Mouse (Mus musculus): ENCODE data around the gene Gm1673.
"Not testable (repeated sequence)": the region's sequence is repeated elsewhere in the genome, so short reads cannot be mapped to it uniquely, and the experiment has no call there.

The Gm1673 gene

DNA sequence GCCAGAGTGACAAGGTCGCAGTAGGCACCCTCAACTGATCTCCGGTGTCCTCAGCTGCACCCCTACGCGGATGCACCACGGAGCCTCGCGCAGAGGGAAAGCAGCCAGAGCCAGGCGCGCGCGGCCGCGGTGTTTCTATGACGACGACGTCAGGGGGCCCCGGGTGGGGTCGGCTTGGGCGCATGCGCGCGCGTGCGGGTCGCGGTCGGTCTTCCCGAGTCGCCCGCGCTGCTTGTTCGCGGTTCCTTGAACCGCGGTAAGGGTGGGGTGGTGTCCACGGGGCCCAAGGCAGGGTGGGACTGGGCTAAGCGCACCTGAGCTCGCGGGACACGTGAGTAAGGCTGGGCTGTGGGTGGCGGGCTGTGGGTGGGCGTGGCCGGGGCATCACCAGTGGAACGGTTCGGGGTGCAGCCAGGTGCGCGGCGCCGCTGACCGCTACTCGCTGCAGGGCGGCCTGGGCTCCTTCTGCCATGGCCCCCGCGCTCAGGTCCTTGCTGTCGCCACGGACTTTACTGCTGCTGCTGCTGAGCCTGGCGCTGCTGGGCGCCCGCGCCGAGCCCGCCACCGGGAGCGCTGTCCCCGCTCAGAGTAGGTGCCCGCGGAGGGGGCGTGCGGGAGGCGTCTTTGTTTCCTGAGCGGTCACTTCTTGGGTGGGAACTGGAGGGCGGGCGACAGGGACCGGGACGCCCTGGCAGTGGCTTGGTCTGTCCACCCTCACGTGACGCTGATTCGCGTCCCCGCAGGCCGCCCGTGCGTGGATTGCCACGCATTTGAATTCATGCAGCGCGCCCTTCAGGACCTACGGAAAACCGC is at the start of gene Gm1673:
Gene Gm1673 (plus strand): TSS at position 125 of the 813 bp plus-strand sequence.
- peak; percentile 88 for DNase-seq (ENCODE audit: low spot score)

DNA sequence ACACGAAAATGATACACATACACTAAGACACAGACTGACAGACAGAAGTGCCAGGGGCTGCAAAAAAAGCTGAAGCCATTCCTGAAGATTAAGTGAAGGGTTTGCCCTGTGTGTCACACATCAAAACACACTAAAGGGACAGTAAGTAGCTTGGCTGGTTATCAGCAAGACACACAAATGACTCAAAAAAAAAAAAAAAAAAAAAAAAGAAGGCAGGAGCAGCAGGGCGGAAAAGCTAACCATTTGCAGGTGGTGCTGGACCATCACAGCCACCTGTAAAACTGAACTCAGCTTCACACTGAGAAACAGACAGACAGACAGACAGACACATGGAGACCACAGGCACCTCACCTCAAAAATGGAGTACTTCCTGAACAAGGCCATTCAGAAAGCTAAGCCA is 49.2 kb upstream of the Gm1673 start:
- no peak for DNase-seq (ENCODE audit: low spot score)

DNA sequence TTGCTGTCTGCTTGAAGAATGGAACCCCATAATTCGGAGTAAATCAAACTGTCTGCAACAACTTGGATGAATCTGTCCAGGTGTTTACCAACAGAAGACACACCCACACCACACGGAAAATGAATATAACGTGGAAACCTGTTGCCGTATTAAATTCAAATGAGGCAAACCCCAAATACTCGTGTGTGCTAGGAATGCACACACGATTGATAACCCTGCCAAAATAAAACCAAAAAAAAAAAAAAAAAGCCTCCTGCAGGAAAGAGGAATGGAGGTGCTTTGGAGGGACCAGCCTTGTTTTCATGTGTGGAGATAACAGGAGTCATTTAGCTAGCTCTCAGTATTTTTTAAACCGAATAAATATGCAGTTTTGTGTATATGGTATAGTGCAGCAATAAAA is 48.4 kb upstream of the Gm1673 start:
- DNase-seq (ENCODE audit: low spot score), result no peak

DNA sequence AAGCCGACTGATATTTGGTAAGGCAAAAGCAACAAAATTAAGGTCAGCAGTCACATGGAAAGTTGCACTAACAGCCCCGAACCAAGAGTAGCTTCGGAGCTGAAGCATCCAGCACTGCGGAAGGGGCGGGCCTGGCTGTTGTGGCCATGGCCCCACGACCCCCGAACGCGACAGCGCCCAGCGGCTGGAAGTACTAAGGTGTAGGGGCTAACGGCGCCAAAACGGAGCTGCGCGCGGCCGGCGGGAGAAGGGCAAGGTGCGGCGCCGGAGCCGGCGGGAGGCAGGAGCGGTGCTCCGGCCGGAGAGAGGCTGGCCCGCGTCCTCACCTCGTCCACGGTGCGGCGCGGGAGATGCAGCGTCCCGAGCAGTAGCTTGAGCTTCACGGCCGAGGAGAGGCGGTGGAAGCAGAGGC is 47.5 kb upstream of the Gm1673 start:
- DNase-seq (ENCODE audit: low spot score), result no peak

DNA sequence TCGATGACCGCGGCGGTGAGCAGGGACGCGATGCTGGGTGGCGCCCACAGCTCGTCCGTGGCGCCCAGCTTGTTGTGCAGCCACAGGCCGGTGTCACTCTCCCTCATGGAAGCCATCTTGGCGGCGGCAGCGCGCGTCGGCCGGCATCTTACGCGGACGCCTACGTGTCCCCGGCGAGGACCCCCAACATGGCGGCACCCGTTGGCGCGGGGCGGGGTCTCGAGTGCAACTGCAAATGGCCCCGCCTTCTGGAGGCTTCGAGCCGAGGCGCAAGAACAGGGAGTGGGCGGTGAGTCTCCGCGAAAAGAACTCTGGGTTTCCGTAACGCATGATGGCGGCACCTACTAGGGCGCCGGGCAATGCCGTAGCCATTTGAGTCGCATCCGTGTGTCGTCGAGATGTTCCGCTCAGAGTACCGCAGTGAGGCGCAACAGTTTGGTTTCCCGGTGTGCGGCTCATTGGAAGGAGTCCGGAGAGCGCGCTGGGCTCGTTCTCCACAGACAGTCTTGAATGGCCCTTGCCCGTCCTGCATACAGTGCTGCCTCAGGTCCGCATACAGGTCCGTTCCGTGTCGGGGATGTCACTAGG is 47.0 kb upstream of the Gm1673 start, which contains the start of gene Nelfa:
Gene Nelfa (minus strand): TSS at position 294 of the 588 bp plus-strand sequence.
- DNase-seq (ENCODE audit: low spot score), result peak; percentile 99

DNA sequence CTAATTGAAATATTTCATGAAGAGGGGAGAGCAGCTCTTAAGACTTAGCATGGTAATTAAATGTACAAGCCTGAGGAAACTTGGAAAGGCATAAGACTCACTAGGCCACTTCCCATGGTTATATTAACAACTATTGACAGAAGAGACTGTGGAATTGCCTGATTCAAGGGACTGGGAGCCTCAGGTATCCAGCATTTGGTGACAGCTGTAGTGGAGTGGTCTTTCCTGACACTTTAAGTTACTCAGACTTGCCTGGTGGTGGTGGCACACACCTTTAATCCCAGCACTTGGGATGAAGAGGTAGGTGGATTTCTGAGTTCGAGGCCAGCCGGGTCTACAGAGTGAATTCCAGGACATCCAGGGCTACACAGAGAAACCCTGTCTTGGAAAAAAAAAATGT is 46.0 kb upstream of the Gm1673 start:
- DNase-seq (ENCODE audit: low spot score), result no peak

DNA sequence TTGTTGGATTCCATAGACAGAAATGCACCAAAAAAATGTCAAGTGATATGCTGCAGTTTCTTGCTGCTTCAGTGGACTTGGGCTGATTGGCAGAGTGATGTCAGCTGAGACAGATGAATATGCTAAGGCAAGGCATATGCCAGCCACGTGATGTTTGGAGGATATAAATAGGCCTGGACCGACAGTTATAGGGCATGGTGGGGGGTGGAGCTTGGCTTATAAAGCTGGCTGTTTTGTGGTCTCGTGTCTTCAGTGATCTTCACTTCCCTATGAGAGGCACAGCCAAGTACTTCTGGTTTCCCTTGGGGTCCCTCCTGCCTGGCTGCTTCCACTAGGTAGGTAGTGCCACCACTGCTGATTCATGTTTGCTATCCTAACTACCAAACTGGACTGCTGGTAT is 44.8 kb upstream of the Gm1673 start:
- DNase-seq (ENCODE audit: low spot score), result no peak

DNA sequence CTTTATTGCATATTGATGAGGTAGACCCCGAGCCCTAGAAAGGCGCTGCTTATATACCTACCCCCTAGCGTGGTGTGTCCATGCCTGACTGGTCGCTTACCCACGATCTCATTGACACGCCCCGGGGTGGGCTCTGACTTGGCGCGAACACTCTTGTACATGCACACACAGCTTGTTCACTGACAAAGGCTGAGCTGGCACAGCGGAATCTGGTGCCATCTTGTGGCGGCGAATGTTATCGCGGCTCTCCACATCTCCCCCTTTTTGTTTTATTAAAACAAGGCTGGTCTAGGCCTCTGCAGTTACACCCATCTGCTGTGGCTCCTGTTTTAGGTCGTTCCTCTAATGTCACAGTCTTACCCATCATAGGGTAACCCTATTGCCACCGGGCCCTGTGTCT is 36.2 kb upstream of the Gm1673 start:
- DNase-seq (ENCODE audit: low spot score), result not testable (repeated sequence)

DNA sequence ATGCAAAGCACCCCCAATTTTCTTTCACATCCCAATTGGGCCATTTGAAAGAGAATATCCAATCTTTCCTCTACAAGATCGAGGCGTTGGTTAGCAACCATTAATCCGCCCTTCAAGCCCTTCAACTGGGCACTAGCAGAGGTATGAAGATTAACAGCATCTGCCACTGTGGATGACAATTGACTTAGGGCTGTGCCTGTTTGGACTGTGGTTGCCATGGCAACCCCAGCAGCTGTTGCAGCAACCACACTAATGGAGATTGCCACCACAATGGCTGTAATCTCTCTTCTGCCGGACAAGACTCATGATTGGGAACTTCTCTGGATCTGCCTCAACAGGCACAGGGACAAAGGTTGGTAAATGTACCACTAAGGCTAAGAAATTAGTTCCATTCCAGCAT is 34.9 kb upstream of the Gm1673 start:
- no peak for DNase-seq (ENCODE audit: low spot score)

DNA sequence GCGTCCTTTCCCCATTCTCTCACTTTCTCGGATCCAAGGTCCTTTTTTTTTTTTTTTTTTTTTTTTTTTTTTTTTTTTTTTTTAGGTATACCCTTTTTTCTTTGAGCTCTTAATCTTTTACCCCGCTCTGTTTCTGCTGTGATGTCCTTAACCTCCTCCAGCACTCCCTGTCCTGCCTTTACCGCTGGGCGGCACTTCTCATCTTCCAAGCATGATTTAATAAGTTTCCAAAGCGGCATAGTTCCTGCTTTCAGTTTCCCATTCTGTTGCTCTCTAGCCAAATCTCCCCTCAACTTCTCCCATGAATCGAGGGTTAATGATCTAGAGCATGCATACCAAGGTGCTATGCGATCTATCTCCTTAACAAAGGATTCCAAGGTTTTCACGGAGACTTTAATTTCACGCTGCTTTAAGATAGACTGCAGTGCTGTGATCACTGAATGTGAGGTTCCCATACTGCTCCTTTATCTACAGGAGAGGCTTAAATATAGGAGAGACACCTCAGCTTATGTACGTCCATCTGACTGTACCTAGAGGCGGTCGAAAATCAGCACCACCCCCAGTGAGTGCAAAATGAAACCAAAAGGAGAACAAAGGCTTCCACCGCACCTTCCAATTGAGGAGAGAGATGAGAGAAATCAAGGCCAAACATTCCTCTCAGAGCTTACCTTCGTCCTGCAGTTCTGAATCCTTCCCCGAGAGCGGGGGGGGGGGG is 29.6 kb upstream of the Gm1673 start:
- DNase-seq (ENCODE audit: low spot score), result no peak

DNA sequence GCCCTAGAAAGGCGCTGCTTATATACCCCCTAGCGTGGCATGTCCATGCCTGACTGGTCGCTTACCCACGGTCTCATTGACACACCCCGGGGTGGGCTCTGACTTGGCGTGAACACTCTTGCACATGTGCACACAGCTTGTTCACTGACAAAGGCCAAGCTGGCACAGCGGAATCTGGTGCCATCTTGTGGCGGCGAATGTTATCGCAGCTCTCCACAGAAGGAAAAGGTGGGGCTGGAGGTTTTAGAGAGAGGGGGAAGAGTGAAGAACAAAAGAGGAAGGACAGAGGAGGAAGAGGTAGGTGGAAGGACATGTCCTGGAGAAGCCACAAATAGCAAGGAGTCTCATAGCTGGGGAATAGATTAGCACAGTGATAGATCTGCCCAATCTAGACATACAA is 28.9 kb upstream of the Gm1673 start:
- peak; percentile 59 for DNase-seq (ENCODE audit: low spot score)

DNA sequence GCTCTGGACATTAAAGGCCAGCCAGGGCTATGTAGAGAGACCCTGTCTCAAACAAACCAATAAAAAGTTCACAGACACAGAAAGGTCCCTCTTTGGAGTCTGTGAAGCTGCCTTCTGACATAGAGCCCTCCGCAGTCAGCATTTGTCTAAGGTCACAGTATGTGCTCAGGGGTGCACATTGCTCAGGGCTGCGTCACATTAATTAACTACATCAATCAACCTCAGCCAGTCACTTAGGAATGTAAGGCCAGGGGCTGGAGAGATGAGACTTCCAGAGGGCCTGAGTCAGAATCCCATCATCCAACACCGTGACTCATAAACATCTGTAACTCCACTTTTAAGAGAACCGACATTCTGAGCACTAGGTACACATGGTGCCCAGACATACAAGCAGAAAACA is 27.4 kb upstream of the Gm1673 start:
- no peak for DNase-seq (ENCODE audit: low spot score)

DNA sequence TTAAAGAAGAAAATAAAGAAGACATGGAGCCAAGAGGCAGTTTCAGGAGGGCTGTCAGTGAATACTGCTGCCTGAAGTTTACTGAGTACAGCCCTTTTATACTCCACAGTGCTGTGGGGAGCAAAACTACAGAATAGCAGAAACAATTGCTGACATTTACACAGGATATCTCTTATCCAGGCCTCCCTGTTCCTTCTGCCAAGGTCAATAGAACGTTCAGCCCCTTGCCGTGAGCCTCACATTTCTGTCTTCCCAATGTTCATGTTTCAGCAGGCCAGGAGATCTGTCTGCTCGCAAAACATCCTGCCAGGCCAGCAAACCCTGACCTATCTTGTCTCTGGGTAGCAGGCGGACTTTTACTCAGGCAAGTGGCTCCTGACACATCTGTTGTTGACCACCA is 23.9 kb upstream of the Gm1673 start:
- DNase-seq (ENCODE audit: low spot score), result no peak

DNA sequence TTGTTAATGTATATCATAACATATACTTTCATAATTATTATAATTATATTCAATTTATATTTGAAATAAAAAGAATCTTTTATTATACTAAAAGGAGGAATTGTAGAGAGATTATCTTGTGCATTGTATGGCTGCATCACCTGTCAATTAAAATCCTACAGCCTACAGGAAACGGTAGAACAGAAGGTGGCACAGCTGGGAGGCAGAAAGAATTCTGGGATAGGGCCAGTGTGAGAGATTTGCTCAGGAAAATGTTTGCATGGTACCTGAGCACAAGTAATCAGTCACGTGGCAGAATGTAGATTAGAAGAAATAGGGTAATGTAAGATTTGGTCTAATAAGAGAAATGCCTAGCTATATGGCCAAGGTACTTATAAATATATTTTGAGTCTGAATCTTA is 8.5 kb upstream of the Gm1673 start:
- DNase-seq (ENCODE audit: low spot score), result no peak

DNA sequence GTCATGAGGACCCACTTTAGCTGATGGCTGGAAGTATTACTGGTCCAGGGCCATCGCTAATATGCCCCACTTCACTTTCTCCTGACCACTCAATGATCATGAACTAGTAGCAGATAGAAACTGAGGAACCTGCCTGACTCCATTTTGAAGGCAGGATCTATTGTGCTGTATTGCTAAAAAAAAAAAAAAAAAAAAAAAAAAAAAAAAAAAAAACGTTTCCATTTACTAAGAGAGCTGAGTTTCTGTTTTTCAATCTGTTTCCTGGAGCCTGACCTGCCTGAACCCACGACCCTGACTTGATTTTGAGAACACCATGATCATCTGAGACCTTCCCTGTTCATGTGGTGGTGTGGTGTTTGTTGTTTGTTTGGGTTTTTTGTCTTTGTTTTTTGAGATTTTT is 7.0 kb upstream of the Gm1673 start:
- no peak for DNase-seq (ENCODE audit: low spot score)

DNA sequence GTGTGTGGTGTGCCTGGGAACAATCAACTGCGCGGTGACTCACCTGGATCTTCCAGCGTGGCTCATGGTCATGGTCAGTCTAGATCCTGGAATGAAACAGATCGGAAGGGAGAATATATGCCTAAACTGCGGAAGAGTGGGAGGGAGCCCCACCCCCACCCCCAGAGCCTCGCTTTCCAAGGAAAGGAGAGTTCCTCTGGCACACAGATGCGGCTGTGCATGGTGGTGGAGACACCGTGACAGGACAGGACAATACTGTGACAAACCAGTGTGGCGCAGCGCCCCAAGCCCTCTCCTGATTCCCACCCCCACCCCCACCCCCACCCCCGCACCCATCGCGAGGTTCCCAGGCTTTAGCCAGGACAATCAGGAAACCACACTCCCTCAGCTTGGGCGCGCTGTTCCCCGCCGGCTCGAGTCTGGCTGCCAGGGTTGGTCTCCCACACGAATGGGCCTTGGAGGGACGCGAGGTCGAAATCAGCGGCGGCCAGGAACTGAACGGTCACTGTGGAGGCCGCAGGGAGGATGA is 438 bp upstream of the Gm1673 start:
- DNase-seq (ENCODE audit: low spot score), result no peak

DNA sequence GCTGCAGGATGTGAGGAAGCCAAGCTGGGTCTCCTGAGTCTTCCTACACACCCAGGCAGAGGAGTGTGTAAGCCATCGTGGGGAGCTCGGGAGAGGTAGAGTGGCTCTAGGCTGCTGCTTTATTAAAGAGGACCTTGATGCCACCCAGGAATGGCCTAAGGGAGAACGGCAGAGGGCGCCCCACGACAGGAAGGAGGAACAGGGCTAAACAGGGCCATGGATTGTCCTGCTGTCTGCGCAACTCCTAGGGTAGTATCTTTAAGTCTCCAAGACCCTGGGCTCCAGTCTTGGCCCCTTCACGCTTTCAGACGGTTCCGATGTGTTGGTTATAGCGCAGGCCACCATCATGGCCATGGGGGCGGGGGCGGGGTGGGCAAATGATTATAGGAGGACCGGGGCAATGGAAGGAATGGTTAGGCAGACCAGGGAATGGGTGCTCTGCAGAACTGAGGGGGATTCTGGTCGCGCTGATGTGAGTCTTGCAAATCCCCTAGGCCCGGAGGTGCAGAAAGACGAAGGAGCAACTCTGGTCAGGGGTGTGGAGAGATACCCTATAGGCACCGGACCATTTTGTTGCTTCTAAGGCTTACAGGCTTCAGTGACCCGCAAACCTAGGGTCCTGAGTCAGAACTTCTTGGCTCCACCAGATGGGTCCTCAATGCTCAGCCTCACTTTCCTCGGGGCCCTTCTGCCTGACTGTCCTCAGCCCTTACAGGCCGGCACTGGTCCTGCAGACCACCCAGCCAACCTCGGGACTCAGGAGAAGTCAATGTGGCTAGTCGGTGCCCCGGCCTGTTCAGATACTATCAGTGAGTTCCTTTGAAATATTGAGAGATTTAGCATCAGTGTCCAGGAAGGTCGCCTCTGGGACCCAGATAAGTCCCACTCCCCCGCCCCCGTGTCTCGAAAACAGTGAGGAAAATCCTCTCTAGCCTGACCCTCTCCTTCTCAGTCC is 11.7 kb downstream of the Gm1673 start:
- DNase-seq (ENCODE audit: low spot score), result peak; percentile 63

DNA sequence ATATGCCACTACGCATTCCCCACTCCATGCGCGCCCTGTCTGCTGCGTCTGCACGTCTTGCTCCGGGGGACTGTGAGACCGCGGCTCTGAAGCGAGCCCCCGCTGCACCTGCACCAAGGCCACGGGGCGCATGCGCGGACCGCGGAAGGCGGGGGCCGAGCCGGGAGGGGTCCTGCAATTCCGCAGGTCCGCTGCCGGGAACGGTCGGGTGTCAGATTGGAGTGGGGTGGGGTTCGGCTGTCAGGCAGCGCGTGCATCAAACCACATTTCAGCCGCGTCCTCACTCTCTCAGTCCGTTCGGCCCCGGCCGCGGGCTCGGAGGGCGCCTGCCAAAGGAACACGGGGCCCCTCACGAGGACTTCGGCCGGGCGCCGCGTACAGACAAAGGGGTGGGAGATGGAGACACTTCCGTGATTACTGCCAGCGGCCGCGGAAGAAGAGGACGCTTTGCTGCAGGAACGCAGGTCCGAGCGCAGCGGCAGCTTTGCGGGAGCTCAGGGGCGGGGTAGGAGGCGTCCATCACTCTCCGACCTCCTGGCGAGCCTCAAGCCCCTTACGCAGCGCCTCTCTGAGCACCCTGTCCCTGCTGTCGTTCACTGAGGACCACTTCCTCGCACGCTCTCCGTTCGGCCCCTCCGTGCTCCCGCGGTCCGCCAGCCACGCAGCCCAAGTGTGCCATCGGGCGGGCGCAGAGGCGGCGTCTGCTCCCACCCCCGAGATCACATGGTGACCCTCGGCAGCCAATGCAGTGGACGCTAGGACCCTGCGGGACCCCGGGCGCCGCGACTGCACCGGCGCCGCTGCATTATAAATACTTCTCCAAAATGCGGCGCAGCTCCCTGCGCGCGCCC is 12.8 kb downstream of the Gm1673 start, which contains the start of gene Nat8l:
Gene Nat8l (plus strand): TSS at position 142 of the 851 bp plus-strand sequence.
- DNase-seq (ENCODE audit: low spot score), result peak; percentile 50

DNA sequence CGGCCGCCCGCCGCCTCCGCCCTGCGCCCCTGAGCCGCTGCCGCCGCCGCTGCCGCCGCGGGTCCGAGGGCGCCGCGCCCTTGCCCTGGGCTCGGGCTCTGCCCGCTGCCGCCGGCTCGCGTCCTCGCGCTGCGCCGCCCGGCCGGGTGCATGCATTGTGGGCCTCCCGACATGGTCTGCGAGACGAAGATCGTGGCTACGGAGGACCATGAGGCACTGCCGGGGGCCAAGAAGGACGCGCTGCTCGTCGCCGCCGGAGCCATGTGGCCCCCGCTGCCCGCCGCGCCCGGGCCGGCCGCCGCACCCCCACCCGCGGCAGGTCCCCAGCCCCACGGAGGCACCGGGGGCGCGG is 13.4 kb downstream of the Gm1673 start:
- no peak for DNase-seq (ENCODE audit: low spot score)

DNA sequence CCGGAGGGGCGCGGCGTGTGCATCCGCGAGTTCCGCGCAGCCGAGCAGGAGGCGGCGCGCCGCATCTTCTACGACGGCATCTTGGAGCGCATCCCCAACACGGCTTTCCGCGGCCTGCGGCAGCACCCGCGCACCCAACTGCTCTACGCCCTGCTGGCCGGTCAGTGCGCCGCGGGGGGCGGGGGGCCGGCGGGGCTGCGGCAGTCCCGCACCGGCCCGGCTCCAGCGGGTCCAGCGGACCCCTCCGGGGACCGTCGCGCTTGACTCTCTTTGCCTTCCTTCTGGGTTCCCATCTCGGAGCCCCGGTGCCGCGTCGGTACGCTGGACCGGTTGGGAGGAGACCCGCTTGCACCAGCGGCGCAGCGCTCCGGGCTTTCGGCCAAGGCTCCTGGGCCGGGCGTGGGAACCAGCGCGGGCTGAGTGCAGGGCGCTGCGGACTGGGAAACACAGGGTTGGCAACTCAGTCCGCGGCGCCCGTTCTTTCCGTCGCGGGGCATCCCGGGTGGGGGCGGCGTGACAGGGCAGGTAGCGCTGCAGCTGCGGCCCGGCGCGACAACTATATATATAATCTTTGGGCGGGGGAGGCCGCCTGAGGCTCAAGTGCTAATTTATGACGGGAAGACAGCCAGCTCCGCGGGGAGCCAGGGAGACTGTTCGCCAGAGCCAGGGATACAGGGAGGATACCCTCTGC is 14.0 kb downstream of the Gm1673 start:
- DNase-seq (ENCODE audit: low spot score), result peak; percentile 68
